Comparison of ENCODE assay signal across 8 mouse cellular contexts in the genomic region with DNA sequence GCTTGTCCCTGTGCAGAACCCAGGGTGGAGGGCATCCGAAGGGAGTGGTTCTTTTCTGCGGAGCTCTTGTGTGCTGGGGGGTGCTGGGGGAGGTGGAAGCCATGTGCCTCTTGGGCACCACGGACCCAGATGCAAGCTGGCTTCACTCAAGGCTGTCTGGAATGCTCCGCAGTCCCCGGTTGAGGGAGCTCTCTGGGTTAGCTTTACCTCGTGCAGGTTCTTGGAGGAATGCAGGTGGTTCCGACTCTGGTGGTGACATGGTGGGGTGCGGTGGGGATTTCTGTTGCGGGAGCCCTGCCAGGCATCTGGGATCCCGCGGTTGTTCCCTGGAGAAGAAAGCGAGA. TPM values are rescaled to one million over a fixed set of nuclear protein-coding genes. Genes with fewer than 3 reads are reported as not detected.
DNase-seq lines count a peak whose midpoint lies in the region; ATAC-seq and TF ChIP-seq lines count a peak whose summit lies in the region.

No protein-coding gene starts in this region.

- H3K27me3 ChIP-seq in kidney, postnatal 0 days (ENCODE audit: insufficient read depth, low read length) = no peaks in the 10 kb centered on the region
- H3K27me3 ChIP-seq in intestine, embryonic 15.5 days (replicated peaks) = no peaks in the 10 kb centered on the region
- H3K27me3 ChIP-seq in neural tube, embryonic 14.5 days (ENCODE audit: control insufficient read depth, insufficient read depth, low read length) = no peaks in the 10 kb centered on the region; the same call in 1 of the 2 replicates

- no peak for TF ChIP-seq CTCF in kidney, postnatal 0 days (IDR thresholded peaks at IDR 0.05; ENCODE audit: low read depth)

- H3K4me3 ChIP-seq in kidney, postnatal 0 days (replicated peaks; ENCODE audit: low read depth, low read length) = peak overlapping the region; percentile 99
- H3K4me3 ChIP-seq in ES-E14 (ENCODE audit: insufficient read depth in 1 of 2, low read depth in 1 of 2, low read length in 2 of 2, poor library complexity in 1 of 2, severe bottlenecking in 1 of 2) = peak overlapping the region; percentile 80 to 91
- H3K4me3 ChIP-seq in brown adipose tissue, adult 24 weeks (ENCODE audit: insufficient read depth, low read depth, low read length) = peak overlapping the region; percentile 100
- H3K4me3 ChIP-seq in intestine, embryonic 15.5 days (replicated peaks) = peak overlapping the region; percentile 91
- peak overlapping the region; percentile 93 for H3K4me3 ChIP-seq in neural tube, embryonic 14.5 days (ENCODE audit: low read depth, low read length)

- H3K9me3 ChIP-seq in kidney, postnatal 0 days (replicated peaks; ENCODE audit: low read length) = no peaks in the 10 kb centered on the region
- no peaks in the 10 kb centered on the region for H3K9me3 ChIP-seq in ES-E14 (ENCODE audit: control insufficient read depth, insufficient read depth, low read depth, low read length)
- H3K9me3 ChIP-seq in intestine, embryonic 15.5 days = no peaks in the 10 kb centered on the region
- H3K9me3 ChIP-seq in neural tube, embryonic 14.5 days (ENCODE audit: control insufficient read depth, low read length) = no peaks in the 10 kb centered on the region

- ATAC-seq in kidney, postnatal 0 days (replicated peaks; ENCODE audit: low FRiP score, low read depth) = peak; percentile 7
- ATAC-seq in intestine, embryonic 15.5 days = peak; percentile 17; the same call in 1 of the 2 replicates
- ATAC-seq in neural tube, embryonic 14.5 days (ENCODE audit: low read depth) = peak; percentile 12; the same call in 1 of the 2 replicates

- H3K36me3 ChIP-seq in kidney, postnatal 0 days (ENCODE audit: insufficient read depth, low read length) = peaks cover 32% of the 10 kb centered on the region
- H3K36me3 ChIP-seq in ES-E14 (ENCODE audit: control insufficient read depth, insufficient read depth, low read length, poor library complexity, severe bottlenecking) = peaks cover 43% of the 10 kb centered on the region
- peaks cover 28% of the 10 kb centered on the region for H3K36me3 ChIP-seq in intestine, embryonic 15.5 days
- peaks cover 34% of the 10 kb centered on the region for H3K36me3 ChIP-seq in neural tube, embryonic 14.5 days (ENCODE audit: control insufficient read depth, insufficient read depth, low read length)

- H3K27ac ChIP-seq in kidney, postnatal 0 days = peak overlapping the region; percentile 98
- H3K27ac ChIP-seq in ES-E14 (ENCODE audit: insufficient read depth, low read depth, low read length, poor library complexity, severe bottlenecking) = 0 out of 2 replicates have a peak overlapping the region, but pooled peaks have one; percentile 75
- peak overlapping the region; percentile 58 for H3K27ac ChIP-seq in brown adipose tissue, adult 24 weeks (replicated peaks; ENCODE audit: low read depth, low read length)
- H3K27ac ChIP-seq in intestine, embryonic 15.5 days = peak overlapping the region; percentile 94
- peak overlapping the region; percentile 91 for H3K27ac ChIP-seq in neural tube, embryonic 14.5 days (ENCODE audit: low read depth, low read length)

- H3K4me1 ChIP-seq in kidney, postnatal 0 days (replicated peaks; ENCODE audit: insufficient read depth, low read length) = peaks cover 28% of the 10 kb centered on the region
- H3K4me1 ChIP-seq in ES-E14 (ENCODE audit: control insufficient read depth in 2 of 2, insufficient read depth in 2 of 2, low read length in 2 of 2, poor library complexity in 1 of 2) = peaks cover 0 to 25% of the 10 kb centered on the region in 2 experiments; a peak in 2 of 4 replicates
- H3K4me1 ChIP-seq in brown adipose tissue, adult 24 weeks (ENCODE audit: control insufficient read depth, insufficient read depth, insufficient read length, low read length) = peaks cover 19% of the 10 kb centered on the region
- H3K4me1 ChIP-seq in intestine, embryonic 15.5 days (replicated peaks) = peaks cover 30% of the 10 kb centered on the region
- H3K4me1 ChIP-seq in neural tube, embryonic 14.5 days (ENCODE audit: control insufficient read depth, insufficient read depth, low read length) = peaks cover 27% of the 10 kb centered on the region

- in situ Hi-C loops in ES-E14 (cut with MboI; ENCODE audit: low sequenced_read_pairs in 2 of 2, unreplicated experiment in 2 of 2) = no loop called here

- peak overlapping the region; percentile 85 for H3K4me2 ChIP-seq in kidney, postnatal 0 days (ENCODE audit: low read length)
- peak overlapping the region; percentile 72 for H3K4me2 ChIP-seq in intestine, embryonic 15.5 days (replicated peaks)
- H3K4me2 ChIP-seq in neural tube, embryonic 14.5 days (ENCODE audit: low read depth, low read length) = peak overlapping the region; percentile 91

- no peak for DNase-seq in kidney, postnatal 0 days (ENCODE audit: low spot score)
- no peak for DNase-seq in kidney, adult 8-10 months
- DNase-seq in ES-E14 (ENCODE audit: low read depth, low spot score) = no peak
- DNase-seq in frontal cortex, postnatal 14 days (ENCODE audit: low spot score in 2 of 2) = no peak
- no peak for DNase-seq in adrenal gland, adult 2 months

- peak overlapping the region; percentile 96 for H3K9ac ChIP-seq in kidney, postnatal 0 days (ENCODE audit: low read depth, low read length)
- H3K9ac ChIP-seq in ES-E14 (ENCODE audit: insufficient read depth, low read depth, low read length, poor library complexity, severe bottlenecking) = peak overlapping the region; percentile 91
- H3K9ac ChIP-seq in intestine, embryonic 15.5 days = peak overlapping the region; percentile 93
- H3K9ac ChIP-seq in neural tube, embryonic 14.5 days (replicated peaks; ENCODE audit: low read depth, low read length) = peak overlapping the region; percentile 92

- 0% methylated on average over 12 of the region's 12 CpGs for WGBS in kidney, postnatal 0 days
- WGBS in intestine, embryonic 15.5 days = 1% methylated on average over 12 of the region's 12 CpGs
- under 1% methylated on average over 12 of the region's 12 CpGs for WGBS in neural tube, embryonic 14.5 days

TF ChIP-seq in ES-E14, 5 proteins besides CTCF, POLR2A, EP300 and RAD21:
- no peak for TF ChIP-seq ZC3H11A (IDR thresholded peaks at IDR 0.05; ENCODE audit: borderline replicate concordance, low read depth, low read length)
- TF ChIP-seq CHD2 (IDR thresholded peaks at IDR 0.05; ENCODE audit: low read depth, low read length) = no peak
- no peak for TF ChIP-seq ZNF384 (IDR thresholded peaks at IDR 0.05; ENCODE audit: low read depth, low read length)
- no peak for TF ChIP-seq MAFK (IDR thresholded peaks at IDR 0.05; ENCODE audit: insufficient read depth, low read depth, low read length)
- no peak for TF ChIP-seq HCFC1 (IDR thresholded peaks at IDR 0.05; ENCODE audit: borderline replicate concordance, insufficient read depth, low read length)

RNA-seq across cellular contexts. Expression of a gene that starts 1.5 kb away (rescaled TPM):
- polyA plus RNA-seq in kidney, postnatal 0 days (2015; fragmentation: Nextera tagmentation; extraction: Ambion mirVana) = 60.7 and 64.2 TPM in 2 replicates
- 344 and 351 TPM in 2 replicates for total RNA-seq in ES-E14 (2012; rRNA removed)
- 73.3 and 90.8 TPM in 2 replicates for polyA plus RNA-seq in brown adipose tissue, adult 24 weeks (2012; ENCODE audit: insufficient read depth, insufficient read length, missing spikeins)
- 62.3 and 62.6 TPM in 2 replicates for polyA plus RNA-seq in intestine, embryonic 15.5 days (2015; fragmentation: Nextera tagmentation; extraction: Ambion mirVana)
- polyA plus RNA-seq in neural tube, embryonic 14.5 days (2014; fragmentation: Nextera tagmentation; extraction: Ambion mirVana) = 72.1 and 82.2 TPM in 2 replicates
- total RNA-seq in adrenal gland, adult 2 months (2021) = 100 to 1,000 TPM; 139 to 156 TPM
- polyA plus RNA-seq in adrenal gland, adult 2 months (2012; rRNA removed) = 54.1 and 58.1 TPM in 2 replicates

RNA-seq across cellular contexts. Expression of a gene that starts 29.6 kb away (rescaled TPM):
- 0.29 and 0.30 TPM in 2 replicates for polyA plus RNA-seq in kidney, postnatal 0 days (2015; fragmentation: Nextera tagmentation; extraction: Ambion mirVana)
- 5.0 and 9.3 TPM in 2 replicates for total RNA-seq in ES-E14 (2012; rRNA removed)
- polyA plus RNA-seq in brown adipose tissue, adult 24 weeks (2012; ENCODE audit: insufficient read depth, insufficient read length, missing spikeins) = not detected in 2 replicates
- 5.8 and 6.1 TPM in 2 replicates for polyA plus RNA-seq in intestine, embryonic 15.5 days (2015; fragmentation: Nextera tagmentation; extraction: Ambion mirVana)
- polyA plus RNA-seq in neural tube, embryonic 14.5 days (2014; fragmentation: Nextera tagmentation; extraction: Ambion mirVana) = 0.70 and 0.91 TPM in 2 replicates
- total RNA-seq in adrenal gland, adult 2 months (2021) = under 1 TPM; 0.61 to 0.83 TPM
- 3.1 and 4.3 TPM in 2 replicates for polyA plus RNA-seq in adrenal gland, adult 2 months (2012; rRNA removed)

RNA-seq across cellular contexts. Expression of a gene that starts 34.4 kb away (rescaled TPM):
- polyA plus RNA-seq in kidney, postnatal 0 days (2015; fragmentation: Nextera tagmentation; extraction: Ambion mirVana) = 41.1 and 43.2 TPM in 2 replicates
- 159 and 174 TPM in 2 replicates for total RNA-seq in ES-E14 (2012; rRNA removed)
- 10.0 and 16.0 TPM in 2 replicates for polyA plus RNA-seq in brown adipose tissue, adult 24 weeks (2012; ENCODE audit: insufficient read depth, insufficient read length, missing spikeins)
- 68.1 and 70.3 TPM in 2 replicates for polyA plus RNA-seq in intestine, embryonic 15.5 days (2015; fragmentation: Nextera tagmentation; extraction: Ambion mirVana)
- polyA plus RNA-seq in neural tube, embryonic 14.5 days (2014; fragmentation: Nextera tagmentation; extraction: Ambion mirVana) = 45.0 and 49.6 TPM in 2 replicates
- total RNA-seq in adrenal gland, adult 2 months (2021) = 10 to 100 TPM; 40.9 to 51.7 TPM
- 8.0 and 12.0 TPM in 2 replicates for polyA plus RNA-seq in adrenal gland, adult 2 months (2012; rRNA removed)

RNA-seq across cellular contexts. Expression of a gene that starts 47.7 kb away (rescaled TPM):
- 8.1 and 8.7 TPM in 2 replicates for polyA plus RNA-seq in kidney, postnatal 0 days (2015; fragmentation: Nextera tagmentation; extraction: Ambion mirVana)
- total RNA-seq in ES-E14 (2012; rRNA removed) = 15.1 and 16.5 TPM in 2 replicates
- polyA plus RNA-seq in brown adipose tissue, adult 24 weeks (2012; ENCODE audit: insufficient read depth, insufficient read length, missing spikeins) = 2.9 and 3.2 TPM in 2 replicates
- 6.9 and 7.2 TPM in 2 replicates for polyA plus RNA-seq in intestine, embryonic 15.5 days (2015; fragmentation: Nextera tagmentation; extraction: Ambion mirVana)
- 18.3 and 18.5 TPM in 2 replicates for polyA plus RNA-seq in neural tube, embryonic 14.5 days (2014; fragmentation: Nextera tagmentation; extraction: Ambion mirVana)
- 10 to 100 TPM; 13.8 to 21.4 TPM for total RNA-seq in adrenal gland, adult 2 months (2021)
- polyA plus RNA-seq in adrenal gland, adult 2 months (2012; rRNA removed) = 73.1 and 80.0 TPM in 2 replicates

RNA-seq across cellular contexts. Expression of a gene that starts 47.8 kb away (rescaled TPM):
- polyA plus RNA-seq in kidney, postnatal 0 days (2015; fragmentation: Nextera tagmentation; extraction: Ambion mirVana) = 4.2 and 4.5 TPM in 2 replicates
- total RNA-seq in ES-E14 (2012; rRNA removed) = 9.6 and 31.2 TPM in 2 replicates
- 5.1 and 5.5 TPM in 2 replicates for polyA plus RNA-seq in brown adipose tissue, adult 24 weeks (2012; ENCODE audit: insufficient read depth, insufficient read length, missing spikeins)
- polyA plus RNA-seq in intestine, embryonic 15.5 days (2015; fragmentation: Nextera tagmentation; extraction: Ambion mirVana) = 8.5 and 9.3 TPM in 2 replicates
- 16.8 and 19.8 TPM in 2 replicates for polyA plus RNA-seq in neural tube, embryonic 14.5 days (2014; fragmentation: Nextera tagmentation; extraction: Ambion mirVana)
- total RNA-seq in adrenal gland, adult 2 months (2021) = 10 to 100 TPM in 1 of 2 experiments, 1 to 10 TPM in 1; 4.4 to 12.2 TPM
- polyA plus RNA-seq in adrenal gland, adult 2 months (2012; rRNA removed) = 14.0 and 15.9 TPM in 2 replicates
